Mouse (Mus musculus): ENCODE results near the gene Coro1a. TPM values are rescaled to one million over a fixed set of nuclear protein-coding genes. Genes with fewer than 3 reads are reported as not detected.
"Not testable (repeated sequence)": the region's sequence is repeated elsewhere in the genome, so short reads cannot be mapped to it uniquely, and the experiment has no call there.

Coro1a gene
- polyA plus RNA-seq, 1 experiment, result 157 TPM

GRCm38 (mm10) chr7:126741964-126742482, 34.4 kb upstream of the Coro1a start:
- Histone ChIP-seq H3K4me1 (ENCODE audit: control insufficient read depth, insufficient read depth, insufficient read length, low read length) (no peaks in the 10 kb centered on the region; the same call in 1 of the 2 replicates), H3K36me3 (ENCODE audit: control insufficient read depth, insufficient read depth, low read length) (no peaks in the 10 kb centered on the region), H3K27ac (ENCODE audit: insufficient read depth, low read depth, low read length) (no peak overlapping the region), H3K27me3 (ENCODE audit: control insufficient read depth, insufficient read depth, low read length) (no peaks in the 10 kb centered on the region), H3K4me3 (ENCODE audit: low read depth, low read length) (no peak overlapping the region)
- TF ChIP-seq CTCF (IDR thresholded peaks at IDR 0.05; ENCODE audit: extremely low read depth, insufficient read length, insufficient replicate concordance, low read depth, low read length), result no peak
- no peak for TF ChIP-seq POLR2A (IDR thresholded peaks at IDR 0.05; ENCODE audit: low read depth, low read length)
- 91% methylated on average over 13 of the region's 13 CpGs for WGBS

GRCm38 (mm10) chr7:126741452-126741851, 33.9 kb upstream of the Coro1a start:
- no peak for TF ChIP-seq POLR2A (IDR thresholded peaks at IDR 0.05; ENCODE audit: low read depth, low read length)
- TF ChIP-seq CTCF (IDR thresholded peaks at IDR 0.05; ENCODE audit: extremely low read depth, insufficient read length, insufficient replicate concordance, low read depth, low read length), result no peak

DNA sequence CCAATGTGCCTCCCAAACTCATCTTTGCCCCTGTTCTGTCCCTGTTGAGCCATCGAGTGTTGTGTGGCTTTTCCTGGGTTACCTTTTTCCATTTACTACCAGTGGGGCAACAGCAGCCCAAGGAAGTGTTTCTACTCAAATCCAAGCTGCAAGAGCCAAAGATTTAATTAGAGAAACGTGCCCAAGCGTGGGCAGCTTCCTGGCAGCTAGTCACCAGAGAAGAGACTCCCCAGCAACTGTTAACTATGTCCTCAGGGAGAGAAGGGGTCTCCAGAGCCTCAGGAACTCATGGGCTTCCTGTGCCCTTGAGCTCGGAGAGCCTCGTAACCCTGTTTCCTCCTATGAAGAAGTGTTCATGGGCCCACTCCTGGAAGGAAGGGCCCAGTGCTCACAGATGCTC, 33.4 kb upstream of the Coro1a start:
- H3K27ac ChIP-seq (ENCODE audit: insufficient read depth, low read depth, low read length), result no peak overlapping the region
- WGBS, result 83% methylated on average over 5 of the region's 5 CpGs
- TF ChIP-seq CTCF (IDR thresholded peaks at IDR 0.05; ENCODE audit: extremely low read depth, insufficient read length, insufficient replicate concordance, low read depth, low read length) (no peak), POLR2A (IDR thresholded peaks at IDR 0.05; ENCODE audit: low read depth, low read length) (no peak)
- no peaks in the 10 kb centered on the region for H3K36me3 ChIP-seq (ENCODE audit: control insufficient read depth, insufficient read depth, low read length)
- H3K27me3 ChIP-seq (ENCODE audit: control insufficient read depth, insufficient read depth, low read length), result no peaks in the 10 kb centered on the region
- H3K4me1 ChIP-seq (ENCODE audit: control insufficient read depth, insufficient read depth, insufficient read length, low read length), result no peaks in the 10 kb centered on the region
- no peak overlapping the region for H3K4me3 ChIP-seq (ENCODE audit: low read depth, low read length)

More at GRCm38 (mm10) chr7:126741452-126741851, 33.9 kb upstream of the Coro1a start:
- Histone ChIP-seq H3K27ac (ENCODE audit: insufficient read depth, low read depth, low read length) (no peak overlapping the region), H3K36me3 (ENCODE audit: control insufficient read depth, insufficient read depth, low read length) (no peaks in the 10 kb centered on the region), H3K4me3 (ENCODE audit: low read depth, low read length) (no peak overlapping the region), H3K4me1 (ENCODE audit: control insufficient read depth, insufficient read depth, insufficient read length, low read length) (no peaks in the 10 kb centered on the region), H3K27me3 (ENCODE audit: control insufficient read depth, insufficient read depth, low read length) (no peaks in the 10 kb centered on the region)
- whole genome bisulfite sequencing, result 93% methylated on average over 5 of the region's 5 CpGs

- no peak overlapping the region for H3K27ac ChIP-seq (ENCODE audit: insufficient read depth, low read depth, low read length)
- no peaks in the 10 kb centered on the region for H3K36me3 ChIP-seq (ENCODE audit: control insufficient read depth, insufficient read depth, low read length)
- no peaks in the 10 kb centered on the region for H3K4me1 ChIP-seq (ENCODE audit: control insufficient read depth, insufficient read depth, insufficient read length, low read length)
- WGBS, result 80% methylated on average over 13 of the region's 13 CpGs
- no peak overlapping the region for H3K4me3 ChIP-seq (ENCODE audit: low read depth, low read length)
- no peak for TF ChIP-seq POLR2A (IDR thresholded peaks at IDR 0.05; ENCODE audit: low read depth, low read length)
- TF ChIP-seq CTCF (IDR thresholded peaks at IDR 0.05; ENCODE audit: extremely low read depth, insufficient read length, insufficient replicate concordance, low read depth, low read length), result no peak
- no peaks in the 10 kb centered on the region for H3K27me3 ChIP-seq (ENCODE audit: control insufficient read depth, insufficient read depth, low read length)
Measured at GRCm38 (mm10) chr7:126740132-126740735, 32.6 kb upstream of the Coro1a start.

DNA sequence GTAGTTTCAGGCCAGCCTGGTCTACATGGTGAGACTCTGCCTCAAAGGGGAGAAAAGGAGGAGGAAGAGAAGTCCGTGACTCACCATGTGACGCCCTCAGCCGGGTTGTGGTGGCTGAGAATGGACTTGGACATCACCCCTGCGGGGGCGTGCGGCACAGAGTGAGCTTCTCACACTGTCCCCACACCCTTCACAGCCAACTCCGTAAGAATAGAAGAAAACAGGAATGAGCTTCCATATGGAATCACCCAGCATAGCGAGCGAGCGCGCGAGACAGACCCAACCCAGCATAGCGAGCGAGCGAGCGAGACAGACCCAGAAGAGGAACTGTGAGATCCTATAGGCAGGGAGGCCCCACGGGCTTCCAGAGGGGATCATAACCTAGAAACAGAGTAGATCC, 32.0 kb upstream of the Coro1a start:
- Histone ChIP-seq H3K4me3 (ENCODE audit: low read depth, low read length) (no peak overlapping the region), H3K4me1 (ENCODE audit: control insufficient read depth, insufficient read depth, insufficient read length, low read length) (no peaks in the 10 kb centered on the region), H3K27me3 (ENCODE audit: control insufficient read depth, insufficient read depth, low read length) (no peaks in the 10 kb centered on the region), H3K27ac (ENCODE audit: insufficient read depth, low read depth, low read length) (no peak overlapping the region), H3K36me3 (ENCODE audit: control insufficient read depth, insufficient read depth, low read length) (no peaks in the 10 kb centered on the region)
- 87% methylated on average over 17 of the region's 17 CpGs for WGBS
- TF ChIP-seq CTCF (IDR thresholded peaks at IDR 0.05; ENCODE audit: extremely low read depth, insufficient read length, insufficient replicate concordance, low read depth, low read length) (no peak), POLR2A (IDR thresholded peaks at IDR 0.05; ENCODE audit: low read depth, low read length) (no peak)

DNA sequence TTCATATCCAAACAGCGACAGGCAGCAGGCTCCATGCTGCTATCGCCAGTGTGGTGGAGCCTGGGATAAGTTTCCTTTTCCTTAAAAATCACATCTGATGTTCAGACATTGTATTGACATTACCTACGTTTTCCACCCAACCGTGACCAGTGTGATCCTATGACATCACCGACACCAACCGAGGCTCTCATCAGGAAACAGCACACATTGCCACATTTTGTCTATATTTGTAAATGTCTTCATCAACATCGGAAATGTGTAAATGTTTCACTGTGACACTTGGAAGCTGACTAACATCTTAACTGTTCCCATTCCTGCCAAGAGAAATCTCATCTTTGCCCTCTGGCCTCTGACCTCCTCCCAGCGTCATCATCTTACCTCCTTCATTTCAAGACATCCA, 28.5 kb upstream of the Coro1a start:
- TF ChIP-seq CTCF (IDR thresholded peaks at IDR 0.05; ENCODE audit: extremely low read depth, insufficient read length, insufficient replicate concordance, low read depth, low read length) (no peak), POLR2A (IDR thresholded peaks at IDR 0.05; ENCODE audit: low read depth, low read length) (no peak)

DNA sequence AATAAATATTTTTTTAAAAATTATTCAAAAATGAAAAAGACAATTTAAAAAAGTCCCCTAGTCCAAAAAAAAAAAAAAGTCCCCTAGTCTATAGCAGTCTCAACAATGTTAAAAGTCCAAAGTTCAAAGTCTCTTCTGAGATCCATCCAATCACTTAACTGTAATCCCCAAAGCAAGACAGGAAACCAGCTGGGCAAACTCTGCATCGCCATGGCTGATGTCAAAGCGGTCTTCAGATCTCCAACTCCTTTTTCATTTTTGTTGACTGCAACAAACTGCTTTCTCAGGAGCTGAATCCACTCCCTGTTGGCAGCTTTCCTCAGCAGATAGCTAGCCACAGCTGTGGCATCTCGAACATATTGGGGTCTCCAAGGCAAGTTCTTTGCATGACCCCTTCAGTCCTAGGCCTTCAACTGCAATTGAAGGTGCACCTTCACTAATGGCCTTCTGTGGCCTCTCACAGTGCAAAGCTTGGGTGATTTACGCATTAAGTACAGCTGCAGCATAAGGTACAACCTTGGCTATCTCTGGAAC, 22.7 kb upstream of the Coro1a start:
- WGBS, result 48% methylated on average over 4 of the region's 4 CpGs

More for the DNA sequence above, 28.5 kb upstream of the Coro1a start:
- H3K36me3 ChIP-seq (ENCODE audit: control insufficient read depth, insufficient read depth, low read length), result no peaks in the 10 kb centered on the region
- H3K4me1 ChIP-seq (ENCODE audit: control insufficient read depth, insufficient read depth, insufficient read length, low read length), result no peaks in the 10 kb centered on the region
- WGBS, result 79% methylated on average over 8 of the region's 8 CpGs
- H3K4me3 ChIP-seq (ENCODE audit: low read depth, low read length), result no peak overlapping the region
- H3K27me3 ChIP-seq (ENCODE audit: control insufficient read depth, insufficient read depth, low read length), result no peaks in the 10 kb centered on the region
- H3K27ac ChIP-seq (ENCODE audit: insufficient read depth, low read depth, low read length), result no peak overlapping the region

More for the DNA sequence above, 22.7 kb upstream of the Coro1a start:
- not testable (repeated sequence) for H3K27ac ChIP-seq (ENCODE audit: insufficient read depth, low read depth, low read length); H3K36me3 ChIP-seq (ENCODE audit: control insufficient read depth, insufficient read depth, low read length); H3K4me1 ChIP-seq (ENCODE audit: control insufficient read depth, insufficient read depth, insufficient read length, low read length); H3K27me3 ChIP-seq (ENCODE audit: control insufficient read depth, insufficient read depth, low read length); H3K4me3 ChIP-seq (ENCODE audit: low read depth, low read length)

Measured in small intestine, adult 2 months (tissue).